Mouse (Mus musculus): ENCODE results near the gene Cnih4.

Cnih4 gene

GRCm38 (mm10) chr1:181143950-181144836 lies at the start of gene Cnih4, which contains the start of gene Nvl:
TSS of gene Cnih4 (plus strand) at chr1:181144693.
TSS of gene Nvl (minus strand) at chr1:181144204.
- DNase-seq (ENCODE audit: extremely low spot score, low read depth, low spot score), result peak; percentile 82

- DNase-seq (ENCODE audit: extremely low spot score, low read depth, low spot score), result no peak
These were observed 27.4 kb upstream of the Cnih4 start for GRCm38 (mm10) chr1:181117112-181117511.

GRCm38 (mm10) chr1:181124145-181124544 lies 20.3 kb upstream of the Cnih4 start:
- DNase-seq (ENCODE audit: extremely low spot score, low read depth, low spot score), result no peak

DNA sequence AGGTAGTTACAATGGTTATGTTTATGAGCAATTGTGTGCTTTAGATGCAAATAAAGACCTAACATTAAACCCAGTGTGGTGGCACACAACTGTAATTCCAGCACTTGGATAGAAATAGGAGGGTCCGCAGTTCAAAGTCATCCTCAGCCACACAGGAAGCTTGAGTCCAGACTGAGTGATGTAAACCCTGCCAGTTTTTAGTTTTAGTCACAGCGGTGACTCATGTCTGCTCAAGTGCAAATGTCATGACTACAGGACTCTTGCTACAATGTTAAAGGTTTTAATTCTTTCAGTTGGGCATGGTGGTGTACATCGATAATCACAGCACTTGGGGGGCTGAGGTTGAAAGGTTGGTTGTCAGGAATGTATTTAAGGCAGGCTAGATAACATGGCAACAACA lies 18.6 kb upstream of the Cnih4 start:
- DNase-seq (ENCODE audit: extremely low spot score, low read depth, low spot score), result no peak

DNA sequence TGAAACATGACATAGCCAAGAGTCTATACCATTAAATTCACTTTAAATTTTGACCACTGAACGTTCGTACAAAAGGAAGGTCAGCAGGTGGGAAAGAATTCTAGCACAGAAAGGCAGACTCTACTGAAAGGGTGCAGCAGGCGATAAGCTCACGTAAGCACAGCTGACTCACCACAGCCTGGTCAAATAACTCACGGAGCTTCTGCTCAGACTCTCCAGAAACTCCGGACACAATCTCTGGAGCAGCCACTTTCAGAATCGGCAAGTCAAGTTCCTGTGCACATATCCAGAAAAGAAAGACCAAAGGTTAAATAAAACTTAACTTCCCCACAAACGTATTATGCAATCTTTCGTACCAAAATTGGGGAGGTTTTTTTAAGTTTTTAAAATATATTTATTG lies 17.7 kb upstream of the Cnih4 start:
- DNase-seq (ENCODE audit: extremely low spot score, low read depth, low spot score), result no peak

DNA sequence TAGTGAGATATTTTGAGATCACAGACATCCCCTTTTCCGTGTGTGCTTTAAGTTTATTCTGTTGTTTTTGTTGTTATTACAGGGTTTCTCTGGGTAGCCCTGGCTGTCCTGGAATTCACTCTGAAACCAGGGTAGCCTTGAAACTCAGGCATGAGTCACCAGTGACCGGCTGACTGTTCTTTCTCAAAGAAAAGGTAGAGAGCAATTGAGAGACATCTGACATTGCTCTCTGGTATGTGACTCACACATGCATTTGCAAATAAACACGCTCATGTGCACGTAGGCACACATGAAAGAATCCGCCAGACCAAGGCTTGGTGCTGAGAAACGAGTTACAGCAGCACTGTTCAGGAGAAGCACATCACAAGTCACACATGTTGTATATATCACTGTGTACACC lies 12.6 kb upstream of the Cnih4 start:
- DNase-seq (ENCODE audit: extremely low spot score, low read depth, low spot score), result no peak

GRCm38 (mm10) chr1:181138730-181139129 lies 5.8 kb upstream of the Cnih4 start:
- no peak for DNase-seq (ENCODE audit: extremely low spot score, low read depth, low spot score)

DNA sequence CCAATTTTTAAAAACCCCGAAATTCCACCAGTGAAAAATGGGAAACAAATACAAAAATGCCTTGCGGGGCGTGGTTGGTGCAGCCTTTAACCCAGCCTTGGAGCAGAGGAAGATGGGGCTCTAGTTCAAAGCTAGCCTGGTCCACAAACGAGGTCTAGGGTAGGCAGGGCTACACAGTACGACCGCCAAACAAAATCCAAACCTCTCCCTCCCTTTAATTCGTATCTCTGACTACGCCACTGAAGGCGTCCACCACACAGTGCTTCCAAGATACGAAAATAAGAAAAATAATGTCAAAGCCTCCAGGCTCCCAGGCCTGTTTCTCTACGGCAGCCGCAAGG lies 914 bp upstream of the Cnih4 start:
- no peak for DNase-seq (ENCODE audit: extremely low spot score, low read depth, low spot score)

DNA sequence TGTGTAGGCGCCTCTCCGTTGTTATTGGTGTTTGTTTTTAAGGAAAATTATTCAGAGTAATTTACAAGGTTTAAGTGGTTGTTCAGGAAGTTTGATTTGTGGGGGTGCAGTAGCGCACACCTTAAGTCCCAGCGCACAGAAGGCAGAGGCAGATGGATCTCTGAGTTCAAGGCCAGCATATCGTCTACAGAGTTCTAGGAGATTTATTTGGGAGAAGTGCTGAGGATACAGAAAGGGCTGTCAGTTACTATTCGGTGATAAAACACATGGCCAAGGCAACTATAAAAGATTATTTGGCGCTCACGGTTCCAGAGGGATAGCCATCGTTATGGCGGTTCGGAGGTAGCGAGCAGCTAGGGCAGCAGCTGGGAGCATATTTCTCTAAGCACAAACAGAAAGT lies 473 bp downstream of the Cnih4 start:
- DNase-seq (ENCODE audit: extremely low spot score, low read depth, low spot score), result no peak

GRCm38 (mm10) chr1:181146187-181146586 lies 1.7 kb downstream of the Cnih4 start:
- DNase-seq (ENCODE audit: extremely low spot score, low read depth, low spot score), result no peak

GRCm38 (mm10) chr1:181148540-181148939 lies 4.0 kb downstream of the Cnih4 start:
- no peak for DNase-seq (ENCODE audit: extremely low spot score, low read depth, low spot score)

DNA sequence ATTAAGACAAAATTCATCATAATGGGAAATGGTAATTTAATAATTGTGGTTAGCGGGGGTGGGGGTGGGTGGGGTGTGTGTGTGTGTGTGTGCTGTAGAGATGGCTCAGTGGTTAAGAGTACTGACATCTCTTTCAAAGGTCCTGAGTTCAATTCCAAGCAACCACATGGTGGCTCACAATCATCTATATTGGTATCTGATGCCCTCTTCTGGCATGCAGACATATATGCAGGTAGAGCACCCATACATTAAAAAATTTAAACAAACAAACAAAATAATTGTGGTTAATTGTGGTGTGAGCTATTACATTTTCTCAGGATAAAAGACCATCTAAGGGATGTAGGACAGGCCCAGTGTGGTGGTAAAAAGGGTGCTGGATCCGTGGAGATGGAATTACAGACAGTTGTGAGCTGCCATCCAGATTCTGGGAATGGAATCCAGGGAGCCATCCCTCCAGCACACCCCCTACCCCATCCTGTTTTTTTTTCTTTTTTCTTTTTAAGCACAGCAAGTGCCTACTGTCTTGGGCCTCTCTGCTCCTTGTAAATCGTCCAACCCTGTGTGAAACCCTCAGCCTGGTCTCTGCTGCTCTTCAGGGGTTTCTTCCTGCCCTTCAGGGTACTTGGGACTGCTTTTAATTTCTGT lies 5.0 kb downstream of the Cnih4 start:
- no peak for DNase-seq (ENCODE audit: extremely low spot score, low read depth, low spot score)

- DNase-seq (ENCODE audit: extremely low spot score, low read depth, low spot score), result no peak
These were observed 5.9 kb downstream of the Cnih4 start for GRCm38 (mm10) chr1:181150431-181150826.

- DNase-seq (ENCODE audit: extremely low spot score, low read depth, low spot score), result peak; percentile 77
These were observed 6.5 kb downstream of the Cnih4 start for GRCm38 (mm10) chr1:181150827-181151534.

- DNase-seq (ENCODE audit: extremely low spot score, low read depth, low spot score), result no peak
These were observed 7.0 kb downstream of the Cnih4 start for GRCm38 (mm10) chr1:181151541-181151940.

GRCm38 (mm10) chr1:181167816-181168215 lies 23.3 kb downstream of the Cnih4 start:
- DNase-seq (ENCODE audit: extremely low spot score, low read depth, low spot score), result no peak

DNA sequence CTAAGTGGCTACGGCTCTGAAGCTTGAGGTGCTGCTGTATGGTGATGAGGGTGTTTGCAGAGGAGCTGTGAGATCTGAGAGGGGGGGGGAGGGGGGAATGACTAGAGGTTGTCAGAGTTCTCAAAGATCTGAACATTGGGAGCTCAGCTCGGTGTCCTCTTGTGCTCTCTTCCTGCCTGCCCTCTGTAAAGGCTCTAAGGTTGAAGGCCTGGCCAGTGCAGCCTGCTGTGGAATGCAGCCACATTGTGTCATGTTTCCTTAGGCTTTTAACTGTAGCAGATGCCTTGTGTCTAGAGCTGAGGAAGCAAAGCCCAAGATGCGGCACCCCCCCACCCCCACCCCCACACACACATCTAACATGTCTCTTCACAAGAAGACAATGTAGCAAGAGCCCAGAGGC lies 23.9 kb downstream of the Cnih4 start:
- no peak for DNase-seq (ENCODE audit: extremely low spot score, low read depth, low spot score)

- no peak for DNase-seq (ENCODE audit: extremely low spot score, low read depth, low spot score)
These were observed 25.7 kb downstream of the Cnih4 start for GRCm38 (mm10) chr1:181170210-181170609.

DNA sequence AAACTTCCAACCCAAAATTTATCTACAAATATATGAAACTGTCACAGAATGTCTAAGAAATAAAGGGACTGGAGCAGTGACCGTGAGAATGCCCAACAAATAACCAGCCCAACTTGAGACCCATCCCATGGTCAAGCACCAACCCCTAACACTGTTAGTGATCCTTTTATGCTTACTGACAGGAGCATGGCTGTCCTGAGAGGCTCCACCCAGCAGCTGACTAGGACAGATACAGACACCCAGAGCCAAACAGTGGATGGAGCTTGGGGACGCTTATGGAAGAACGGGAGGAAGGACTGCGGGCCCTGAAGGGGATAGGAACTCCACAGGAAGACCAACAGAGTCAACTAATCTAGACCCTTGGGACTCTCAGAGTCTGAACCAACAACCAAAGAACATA lies 44.4 kb downstream of the Cnih4 start:
- no peak for DNase-seq (ENCODE audit: extremely low spot score, low read depth, low spot score)

DNA sequence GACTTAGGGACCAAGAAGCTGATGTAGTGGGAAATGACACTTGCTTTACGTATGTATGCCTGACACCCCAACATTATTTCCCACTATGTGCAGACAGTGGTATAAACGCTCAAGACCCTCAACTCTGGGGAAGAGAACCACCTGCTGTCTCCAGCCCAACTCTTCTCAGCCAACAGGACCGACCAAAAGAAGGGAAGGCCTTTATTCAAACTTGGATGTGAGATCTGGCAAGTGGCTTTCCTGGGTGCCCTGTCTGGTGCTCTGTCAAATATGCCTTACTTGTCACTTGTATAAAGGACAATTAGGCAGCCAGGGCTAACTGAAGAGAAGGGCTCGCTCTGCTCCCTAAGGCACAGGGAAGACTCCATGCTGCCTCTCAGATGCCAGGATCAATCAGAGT lies 55.0 kb downstream of the Cnih4 start:
- DNase-seq (ENCODE audit: extremely low spot score, low read depth, low spot score), result no peak

GRCm38 (mm10) chr1:181210147-181210546 lies 65.7 kb downstream of the Cnih4 start:
- no peak for DNase-seq (ENCODE audit: extremely low spot score, low read depth, low spot score)

Measured in hindlimb bud, embryonic 11.5 days (tissue).